Comparison of ENCODE assay signal across 8 mouse cellular contexts in the genomic region with DNA sequence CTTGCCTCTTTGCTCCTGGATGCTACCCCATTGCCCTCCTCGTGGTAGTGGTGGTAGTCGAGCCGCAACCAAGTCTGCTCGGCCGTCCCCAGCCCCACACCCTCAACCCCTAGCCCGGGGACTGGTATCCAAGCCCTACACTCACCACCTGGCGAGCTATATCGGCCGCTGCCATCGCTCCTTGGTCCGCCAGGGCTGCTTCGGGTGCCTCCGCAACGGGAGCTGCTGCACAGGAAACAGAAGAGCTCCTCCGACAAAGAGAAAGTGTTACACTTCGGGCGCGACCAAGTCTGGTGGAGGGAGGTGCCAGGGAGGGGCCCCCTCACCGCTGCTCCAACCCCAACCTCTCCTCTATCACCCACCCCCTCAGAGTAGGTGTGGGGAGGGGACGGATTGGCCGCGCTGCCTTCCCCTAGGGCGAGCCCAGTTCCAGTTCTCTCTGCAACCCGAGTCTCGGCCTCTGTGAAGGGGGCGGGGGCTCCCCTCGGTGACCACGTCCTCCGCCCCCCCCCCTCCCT. TPM values are rescaled to one million over a fixed set of nuclear protein-coding genes. Genes with fewer than 3 reads are reported as not detected.
A peak's percentile ranks its signal among the peaks of the same experiment; 100 is the strongest.
DNase-seq lines count a peak whose midpoint lies in the region; ATAC-seq and TF ChIP-seq lines count a peak whose summit lies in the region.

No protein-coding gene starts in this region.

- POLR2A ChIA-PET in Patski (lab: Charles Lee) = no interaction called here

- peaks cover 23% of the 10 kb centered on the region for H3K27me3 ChIP-seq in Patski
- no peaks in the 10 kb centered on the region for H3K27me3 ChIP-seq in cerebellum, adult 2 months (ENCODE audit: control insufficient read depth, insufficient read depth, low read length)
- no peaks in the 10 kb centered on the region for H3K27me3 ChIP-seq in hindbrain, embryonic 12.5 days

- intact Hi-C loops in left cerebral cortex, adult 2 months (cut with DNase I) = loop anchor here (5.0 kb wide), 1 partner anchor 33 kb away; no protein-coding TSS in a partner anchor

- H3K79me2 ChIP-seq in macrophage (ENCODE audit: inconsistent target) = no peaks in the 10 kb centered on the region

- peak overlapping the region; percentile 69 for H3K9ac ChIP-seq in hindbrain, embryonic 12.5 days

- no peaks in the 10 kb centered on the region for H3K9me3 ChIP-seq in hindbrain, embryonic 12.5 days (replicated peaks)

- peak; percentile 67 for ATAC-seq in Patski
- ATAC-seq in hindbrain, embryonic 12.5 days (ENCODE audit: low FRiP score) = peak; percentile 88

- TF ChIP-seq POLR2A in cerebellum, adult 2 months (IDR thresholded peaks at IDR 0.05; ENCODE audit: borderline replicate concordance, insufficient read depth, low read length) = 0 out of 2 replicates have a peak, but pooled peaks have one; percentile 25

- WGBS in cerebellum, adult 2 months = 7% methylated on average over 23 of the region's 29 CpGs
- 30% methylated on average over 23 of the region's 29 CpGs for WGBS in hindbrain, embryonic 12.5 days
- 22% methylated on average over 19 of the region's 29 CpGs for WGBS in macrophage (ENCODE audit: missing documents)

- in situ Hi-C loops in Patski (cut with MboI; ENCODE audit: low pct_unique_long_range_greater_than_20kb) = no loop called here

- no peaks in the 10 kb centered on the region for H3K4me1 ChIP-seq in cerebellum, adult 2 months (ENCODE audit: control insufficient read depth, insufficient read depth, low read length)
- peaks cover 10% of the 10 kb centered on the region; the same call in 1 of the 2 replicates for H3K4me1 ChIP-seq in hindbrain, embryonic 12.5 days

- peak overlapping the region; percentile 94 for H3K4me3 ChIP-seq in cerebellum, adult 2 months (replicated peaks; ENCODE audit: insufficient read depth, low read depth, low read length)
- peak overlapping the region; percentile 56 for H3K4me3 ChIP-seq in hindbrain, embryonic 12.5 days
- H3K4me3 ChIP-seq in left cerebral cortex, adult 2 months = peak overlapping the region; percentile 58
- peak overlapping the region; percentile 45 for H3K4me3 ChIP-seq in macrophage (ENCODE audit: inconsistent target)

- CTCF ChIA-PET in Patski (lab: Charles Lee) = no interaction called here

- no peak for TF ChIP-seq CTCF in Patski (IDR thresholded peaks at IDR 0.05)
- no peak for TF ChIP-seq CTCF in cerebellum, adult 2 months (IDR thresholded peaks at IDR 0.05; ENCODE audit: borderline replicate concordance, insufficient read depth, low read depth, low read length)
- no peak for TF ChIP-seq CTCF in left cerebral cortex, adult 2 months (IDR thresholded peaks at IDR 0.05)

- peak overlapping the region; percentile 81 for H3K27ac ChIP-seq in cerebellum, adult 2 months (ENCODE audit: insufficient read depth, low read length)
- H3K27ac ChIP-seq in hindbrain, embryonic 12.5 days = peak overlapping the region; percentile 85
- peak overlapping the region; percentile 79 for H3K27ac ChIP-seq in left cerebral cortex, adult 2 months
- no peak overlapping the region for H3K27ac ChIP-seq in macrophage

- no peak for DNase-seq in Patski (ENCODE audit: low read depth, low spot score)
- peak; percentile 69 to 71 for DNase-seq in cerebellum, adult 2 months
- peak; percentile 39 to 56 for DNase-seq in frontal cortex, postnatal 10 days (ENCODE audit: low spot score in 2 of 2)
- DNase-seq in left cerebral cortex, adult 2 months (ENCODE audit: extremely low spot score in 1 of 2, low spot score in 2 of 2) = peak; percentile 44 to 45
- peak; percentile 62 for DNase-seq in right cerebral cortex, adult 18-20 months
- peak; percentile 48 for DNase-seq in urinary bladder, postnatal 14 days (ENCODE audit: low spot score)

- no peaks in the 10 kb centered on the region for H3K36me3 ChIP-seq in hindbrain, embryonic 12.5 days
- no peaks in the 10 kb centered on the region for H3K36me3 ChIP-seq in macrophage (ENCODE audit: inconsistent target)

- peak overlapping the region; percentile 61 for H3K4me2 ChIP-seq in hindbrain, embryonic 12.5 days (replicated peaks)

RNA-seq across cellular contexts. Expression of gene Sept6, which starts 2.3 kb away (rescaled TPM):
- 10.8 TPM for polyA plus RNA-seq in Patski (2021)
- 58.9 and 59.5 TPM in 2 replicates for polyA plus RNA-seq in cerebellum, adult 2 months (2012; rRNA removed)
- 61.9 and 68.7 TPM in 2 replicates for polyA plus RNA-seq in hindbrain, embryonic 12.5 days (2016; fragmentation: Nextera tagmentation; extraction: Ambion mirVana)
- 10 to 100 TPM; 56.9 to 59.2 TPM for total RNA-seq in left cerebral cortex, adult 2 months (2021)
- 1 to 10 TPM in 22 of 26 experiments, under 1 TPM in 4; 0.68 to 8.6 (median 2.6) TPM for total RNA-seq in macrophage (2018; cell fraction: chromatin; rRNA removed)
- 1 to 10 TPM; 2.0 to 5.4 (median 3.8) TPM for total RNA-seq in macrophage (2018; cell fraction: cytosol; rRNA removed)
- total RNA-seq in macrophage (2018; cell fraction: nucleus; rRNA removed) = 1 to 10 TPM in 24 of 26 experiments, under 1 TPM in 2; 0.84 to 5.4 (median 2.5) TPM
- polyA plus RNA-seq in macrophage (2018) = 2.7 to 5.3 TPM (median 3.9 TPM) in 3 replicates

RNA-seq across cellular contexts. Expression of gene Sowahd, which starts 59.4 kb away (rescaled TPM):
- polyA plus RNA-seq in Patski (2021) (not detected), macrophage (2018) (not detected in 3 replicates)
- not detected in 2 replicates for polyA plus RNA-seq in cerebellum, adult 2 months (2012; rRNA removed)
- polyA plus RNA-seq in hindbrain, embryonic 12.5 days (2016; fragmentation: Nextera tagmentation; extraction: Ambion mirVana) = not detected in 2 replicates
- total RNA-seq in left cerebral cortex, adult 2 months (2021) = not detected
- total RNA-seq in macrophage (2018; cell fraction: chromatin; rRNA removed) = not detected
- not detected for total RNA-seq in macrophage (2018; cell fraction: cytosol; rRNA removed)
- total RNA-seq in macrophage (2018; cell fraction: nucleus; rRNA removed) = not detected
